Mouse (Mus musculus) lung, adult 2 months (tissue): ENCODE measurements around the gene Ranbp1.

Experiments
- CTCF ChIP-seq: fragments of 200-500 bp; IDR thresholded peaks from 2 replicates; pipeline ENCODE4 v1.5.1; 2011; ENCODE audit warnings: mild to moderate bottlenecking, low read length, control low read depth; ENCODE audit not compliant: insufficient read depth
- POLR2A ChIP-seq: fragments of 200-500 bp; IDR thresholded peaks from 2 replicates; pipeline ENCODE4 v1.6.1; 2011; ENCODE audit warnings: low read depth, mild to moderate bottlenecking, control low read depth, low read length, borderline replicate concordance; ENCODE audit errors: extremely low read depth

DNA sequence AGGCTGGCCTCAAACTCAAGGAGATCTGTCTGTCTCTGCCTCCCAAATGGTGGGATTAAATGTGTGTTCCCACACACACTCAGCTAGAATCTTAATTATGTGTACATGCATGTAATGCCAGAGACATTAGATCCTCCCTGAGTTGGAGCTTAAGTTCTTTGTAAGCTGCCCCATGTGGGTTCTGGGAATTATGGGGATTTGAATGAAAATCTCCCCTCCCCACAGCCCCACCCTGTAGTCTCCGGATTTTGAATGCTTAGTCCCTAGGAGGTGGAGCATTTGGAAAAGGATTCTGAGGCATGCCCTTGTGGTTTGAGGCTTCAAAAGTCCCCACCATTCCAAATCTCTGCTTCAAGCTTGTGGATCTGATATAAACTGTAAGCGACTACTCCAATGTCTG is 26.6 kb upstream of the Ranbp1 start:
- no peak for TF ChIP-seq CTCF
- no peak for TF ChIP-seq POLR2A
